Mouse (Mus musculus) forelimb bud, embryonic 11.5 days (tissue): ENCODE results near the gene Tep1.
"Not testable (repeated sequence)": the region's sequence is repeated elsewhere in the genome, so short reads cannot be mapped to it uniquely, and the experiment has no call there.

Source experiments
- DNase-seq: peaks from one replicate; pipeline ENCODE4 v3.0.0-alpha.2; 2012; ENCODE audit warnings: low read depth, low spot score

The Tep1 gene

GRCm38 (mm10) chr14:50868656-50869055 is 1.7 kb downstream of the Tep1 start:
- no peak for DNase-seq

GRCm38 (mm10) chr14:50868211-50868610 is 2.1 kb downstream of the Tep1 start:
- DNase-seq: no peak

- DNase-seq: no peak
These were observed 3.4 kb downstream of the Tep1 start for GRCm38 (mm10) chr14:50866966-50867365.

GRCm38 (mm10) chr14:50865005-50865404 is 5.4 kb downstream of the Tep1 start:
- not testable (repeated sequence) for DNase-seq

GRCm38 (mm10) chr14:50862641-50863040 is 7.7 kb downstream of the Tep1 start:
- DNase-seq: no peak

- DNase-seq: no peak
These were observed 14.6 kb downstream of the Tep1 start for GRCm38 (mm10) chr14:50855788-50856187.

GRCm38 (mm10) chr14:50837236-50837635 is 33.1 kb downstream of the Tep1 start:
- DNase-seq: peak; percentile 3

GRCm38 (mm10) chr14:50834435-50834834 is 35.9 kb downstream of the Tep1 start:
- no peak for DNase-seq

- no peak for DNase-seq
These were observed 36.4 kb downstream of the Tep1 start for GRCm38 (mm10) chr14:50833964-50834363.

GRCm38 (mm10) chr14:50829878-50830277 is 40.5 kb downstream of the Tep1 start:
- DNase-seq: no peak

- DNase-seq: no peak
These were observed 43.8 kb downstream of the Tep1 start for GRCm38 (mm10) chr14:50826579-50826978.

- DNase-seq: no peak
These were observed 46.1 kb downstream of the Tep1 start for GRCm38 (mm10) chr14:50824219-50824618.

- DNase-seq: no peak
These were observed 47.1 kb downstream of the Tep1 start for GRCm38 (mm10) chr14:50823240-50823639.

GRCm38 (mm10) chr14:50813060-50813459 is 57.3 kb downstream of the Tep1 start:
- DNase-seq: no peak

GRCm38 (mm10) chr14:50807487-50808072 is 62.8 kb downstream of the Tep1 start, which contains the start of the genes Ccnb1ip1 and Parp2:
TSS of gene Ccnb1ip1 (minus strand) at chr14:50807732.
TSS of gene Parp2 (plus strand) at chr14:50807841.
- DNase-seq: peak; percentile 98

- not testable (repeated sequence) for DNase-seq
These were observed 63.9 kb downstream of the Tep1 start for GRCm38 (mm10) chr14:50806469-50806868.

GRCm38 (mm10) chr14:50804683-50805082 is 65.7 kb downstream of the Tep1 start:
- no peak for DNase-seq

- DNase-seq: peak; percentile 34
These were observed 67.4 kb downstream of the Tep1 start for GRCm38 (mm10) chr14:50802843-50803562.

GRCm38 (mm10) chr14:50802441-50802840 is 67.9 kb downstream of the Tep1 start:
- no peak for DNase-seq

- peak; percentile 61 for DNase-seq
These were observed 70.7 kb downstream of the Tep1 start for GRCm38 (mm10) chr14:50799502-50800259.

- peak; percentile 13 for DNase-seq
These were observed 71.8 kb downstream of the Tep1 start for GRCm38 (mm10) chr14:50798512-50798911.

- DNase-seq: no peak
These were observed 73.9 kb downstream of the Tep1 start for GRCm38 (mm10) chr14:50796464-50796863.
